ENCODE assay signal across 11 mouse cellular contexts in genomic region chr4:138712621-138713020, GRCm38 (mm10).
DNase-seq lines count a peak whose midpoint lies in the region.
"Had no signal": no experiment of that assay in that cellular context is flagged by ENCODE, and none has a peak within 500 bp of the region (broad histone marks: within the 10 kb centered on the region; RNA-seq: fewer than 3 reads in every experiment).

No protein-coding gene starts in this region.

- peak; percentile 40 to 48 for DNase-seq in cerebellum, adult 18-20 months
- no peak for DNase-seq in cerebellum, adult 11 months
- peak; percentile 61 for DNase-seq in cerebellum, adult 9-10 months
- DNase-seq in cerebellum, adult 11-12 months = no peak
- DNase-seq in cerebellum, postnatal 25 days = peak; percentile 38 to 44
- DNase-seq in cerebellum, postnatal 10 days = no peak
- DNase-seq in brain, adult 2 months (ENCODE audit: low read depth, low spot score) = peak; percentile 73
- DNase-seq: adrenal gland, adult 8-10 months; adrenal gland, postnatal 36 days; B cell, adult 2 months; embryo, embryonic 11 days had no signal

Comparison
In these comparisons a context has a peak if more than half of its experiments do, and no peak if none do; other contexts are left out.
1. DNase-seq: peak in cerebellum, adult 18-20 months (2 of 2), cerebellum, adult 9-10 months (single experiment), cerebellum, postnatal 25 days (2 of 2) and brain, adult 2 months (single experiment); none in cerebellum, adult 11 months (single experiment), cerebellum, adult 11-12 months (single experiment) and cerebellum, postnatal 10 days (0 of 2).